Mouse (Mus musculus) mature B cell (primary cell): ENCODE measurements around the gene Lamb3.

ENCODE experiments used
- in situ Hi-C: fragments of 300-500 bp; cut with MboI; formaldehyde crosslinking; loops from 2 replicates; pipeline ENCODE4 v1.14.3; 2019

Lamb3 gene

GRCm38 (mm10) chr1:193207503-193207902, at the start of gene Lamb3:
Gene Lamb3 (plus strand): TSS chr1:193207699.
- in situ Hi-C loops, result loop anchor here (5.0 kb wide), 1 partner anchor 120 kb away; no protein-coding TSS in a partner anchor

DNA sequence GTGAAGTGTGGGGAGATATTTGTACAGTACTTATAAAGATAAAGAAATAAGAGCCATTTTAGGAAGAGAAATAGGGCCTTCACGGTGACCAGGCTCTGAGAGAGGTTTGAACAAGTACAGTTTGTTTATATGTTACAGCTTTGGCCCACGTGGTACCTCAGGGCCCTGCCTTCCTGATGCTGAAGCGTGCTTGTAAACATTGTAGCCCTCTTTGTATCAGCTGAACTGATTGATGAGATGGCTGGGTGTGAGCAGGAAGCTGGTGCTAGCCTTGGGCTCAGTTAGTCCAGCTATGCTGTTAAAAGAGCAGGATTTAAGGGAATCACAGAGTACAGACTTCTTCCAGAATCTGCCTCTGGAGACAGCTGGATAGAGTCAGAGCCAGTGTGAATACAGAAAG, 48.3 kb upstream of the Lamb3 start:
- in situ Hi-C loops, result no loop called here

DNA sequence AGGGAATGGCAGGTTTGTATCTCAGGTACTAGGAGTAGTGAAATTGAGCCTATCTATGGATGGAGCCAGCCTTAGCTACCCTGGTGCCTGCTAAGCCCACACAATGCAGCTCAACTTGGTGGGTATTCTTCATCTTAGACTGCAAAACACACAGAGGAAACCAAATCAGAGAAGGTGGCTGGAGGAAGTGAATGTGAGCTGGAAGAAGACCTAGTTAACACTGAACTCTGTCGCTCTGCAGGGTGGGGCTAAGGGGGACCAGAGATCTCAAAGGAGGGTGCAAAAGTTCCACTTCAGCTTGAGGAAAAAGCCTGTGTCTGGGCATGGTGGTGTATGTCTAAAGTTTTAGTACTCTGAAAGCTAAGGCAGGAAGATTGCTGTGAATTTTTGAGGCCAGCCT, 47.9 kb upstream of the Lamb3 start:
- in situ Hi-C loops, result no loop called here

GRCm38 (mm10) chr1:193160317-193161032, 47.0 kb upstream of the Lamb3 start:
- in situ Hi-C loops, result no loop called here

DNA sequence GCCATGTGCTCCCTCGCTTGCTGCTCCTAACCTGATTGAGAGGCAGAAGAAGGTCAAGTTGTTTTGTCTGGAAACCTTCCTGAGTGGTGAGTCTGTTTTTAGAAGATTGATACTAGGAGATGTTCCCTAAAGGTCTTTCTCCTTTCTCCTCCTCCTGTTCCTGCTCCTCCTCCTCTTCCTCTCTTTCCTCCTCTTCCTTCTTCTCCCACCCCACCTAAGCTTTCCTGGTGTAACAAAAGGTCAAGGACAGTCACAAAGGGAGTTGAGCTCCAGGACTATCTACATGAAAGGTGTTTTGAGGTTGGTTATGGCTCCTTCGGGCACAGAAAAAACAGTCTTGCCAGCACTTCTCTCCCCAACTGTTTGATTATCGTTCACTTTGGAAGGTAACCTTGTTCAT, 39.8 kb upstream of the Lamb3 start, which contains the start of gene A130010J15Rik:
Gene A130010J15Rik, plus strand, starts transcription at position 301 of the 400 bp plus-strand sequence.
- in situ Hi-C loops, result no loop called here

DNA sequence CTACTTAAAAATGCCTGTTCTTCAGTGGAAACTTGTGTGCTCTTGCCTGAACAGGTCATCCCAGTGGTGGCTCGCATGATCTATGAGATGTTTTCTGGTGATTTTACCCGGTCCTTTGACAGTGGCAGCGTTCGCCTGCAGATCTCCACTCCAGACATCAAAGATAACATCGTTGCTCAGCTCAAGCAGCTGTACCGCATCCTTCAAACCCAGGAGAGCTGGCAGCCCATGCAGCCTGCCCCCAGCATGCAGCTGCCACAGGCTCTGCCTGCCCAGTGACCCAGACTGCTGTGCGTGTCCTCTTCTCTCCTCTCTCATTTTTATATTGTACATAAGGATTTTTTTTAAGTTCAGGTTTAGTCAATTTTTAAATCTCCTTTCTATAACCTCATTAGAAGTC, 38.3 kb upstream of the Lamb3 start:
- in situ Hi-C loops, result no loop called here

GRCm38 (mm10) chr1:193169856-193170255, 37.6 kb upstream of the Lamb3 start:
- in situ Hi-C loops, result no loop called here

DNA sequence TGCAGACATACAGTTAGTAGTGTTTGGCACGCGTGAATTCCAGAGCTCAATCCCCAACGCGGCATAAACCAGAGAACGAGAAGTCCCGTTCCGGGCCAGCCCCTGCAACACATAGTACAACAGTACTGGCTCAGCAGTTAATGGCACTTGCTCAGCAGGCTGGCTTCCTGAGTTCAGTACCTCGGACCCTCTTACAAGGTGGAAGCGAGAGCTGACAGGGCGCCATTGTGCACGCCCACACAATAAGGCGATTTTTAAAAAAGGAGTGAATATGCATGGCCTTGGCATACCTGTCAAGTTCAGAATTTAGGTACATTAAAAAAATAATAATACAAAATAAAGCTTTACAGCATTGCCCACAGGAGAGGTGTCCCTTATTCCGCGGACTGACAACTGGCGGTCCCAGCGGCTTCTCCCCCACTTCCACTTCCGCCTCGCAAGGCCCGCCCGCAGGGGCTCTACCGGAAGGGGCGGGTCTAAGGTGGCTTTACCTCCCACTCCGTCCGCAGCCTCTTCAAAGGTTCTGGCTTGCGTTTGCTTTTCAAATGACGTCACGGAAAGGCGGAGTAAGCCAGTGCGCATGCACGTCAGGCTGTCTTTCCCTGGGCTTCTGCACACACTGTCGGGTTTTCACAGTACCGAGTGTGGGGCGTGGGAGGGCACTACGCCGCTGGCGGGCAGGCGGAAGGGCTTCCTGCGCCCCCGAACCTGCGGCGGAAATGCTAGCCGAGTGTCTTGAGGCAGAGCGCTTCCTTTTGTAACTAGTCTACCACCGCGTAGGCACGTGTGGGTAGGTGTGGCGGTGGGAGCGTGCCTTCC, 34.3 kb upstream of the Lamb3 start:
- in situ Hi-C loops, result no loop called here

DNA sequence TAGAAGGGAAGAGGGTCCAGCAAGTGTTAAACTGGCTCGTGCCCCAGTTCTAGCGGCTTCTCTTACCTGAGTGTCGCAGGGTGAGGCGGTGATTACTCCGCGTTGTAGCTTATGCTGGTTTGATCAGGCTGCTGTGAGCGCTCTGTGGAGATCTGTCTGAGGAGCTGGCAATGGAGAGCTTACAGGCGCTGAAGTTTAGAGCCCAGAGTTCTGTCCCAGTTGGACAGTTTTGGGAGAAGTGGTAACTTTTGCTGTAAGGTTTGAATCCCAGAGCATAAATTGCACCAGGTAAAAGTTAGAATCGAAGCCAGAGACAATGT, 33.7 kb upstream of the Lamb3 start:
- in situ Hi-C loops, result no loop called here

GRCm38 (mm10) chr1:193174143-193174733, 33.3 kb upstream of the Lamb3 start:
- in situ Hi-C loops, result no loop called here

- in situ Hi-C loops, result no loop called here
Measured at GRCm38 (mm10) chr1:193181104-193181503, 26.4 kb upstream of the Lamb3 start.

- in situ Hi-C loops, result no loop called here
Measured at GRCm38 (mm10) chr1:193188257-193188656, 19.2 kb upstream of the Lamb3 start.

DNA sequence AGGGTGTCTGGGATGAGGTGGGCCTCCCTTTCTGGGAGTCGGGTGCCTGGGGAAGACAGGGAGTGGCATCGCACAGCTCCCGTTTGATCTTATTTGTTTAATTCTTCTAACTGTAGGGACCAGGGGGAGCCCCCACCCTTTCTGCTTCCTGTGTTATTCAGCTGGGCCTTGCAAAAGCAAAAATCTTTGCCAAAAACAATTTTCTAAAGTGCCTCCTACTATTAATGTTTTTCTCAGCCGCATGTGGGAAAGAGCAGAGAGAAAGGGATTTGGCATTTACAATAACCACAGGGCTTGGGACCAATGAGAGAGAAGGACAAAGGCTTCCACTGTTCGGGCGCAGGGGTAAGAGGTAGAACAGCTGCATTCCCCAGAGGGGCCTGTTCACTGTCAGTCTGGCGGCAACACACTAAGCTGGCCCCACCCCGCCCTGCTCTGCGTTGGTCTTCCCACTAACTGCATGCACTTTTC, 18.3 kb upstream of the Lamb3 start:
- in situ Hi-C loops, result no loop called here

- in situ Hi-C loops, result no loop called here
Measured at GRCm38 (mm10) chr1:193189771-193190170, 17.7 kb upstream of the Lamb3 start.

GRCm38 (mm10) chr1:193191675-193192283, 15.7 kb upstream of the Lamb3 start:
- in situ Hi-C loops, result no loop called here

DNA sequence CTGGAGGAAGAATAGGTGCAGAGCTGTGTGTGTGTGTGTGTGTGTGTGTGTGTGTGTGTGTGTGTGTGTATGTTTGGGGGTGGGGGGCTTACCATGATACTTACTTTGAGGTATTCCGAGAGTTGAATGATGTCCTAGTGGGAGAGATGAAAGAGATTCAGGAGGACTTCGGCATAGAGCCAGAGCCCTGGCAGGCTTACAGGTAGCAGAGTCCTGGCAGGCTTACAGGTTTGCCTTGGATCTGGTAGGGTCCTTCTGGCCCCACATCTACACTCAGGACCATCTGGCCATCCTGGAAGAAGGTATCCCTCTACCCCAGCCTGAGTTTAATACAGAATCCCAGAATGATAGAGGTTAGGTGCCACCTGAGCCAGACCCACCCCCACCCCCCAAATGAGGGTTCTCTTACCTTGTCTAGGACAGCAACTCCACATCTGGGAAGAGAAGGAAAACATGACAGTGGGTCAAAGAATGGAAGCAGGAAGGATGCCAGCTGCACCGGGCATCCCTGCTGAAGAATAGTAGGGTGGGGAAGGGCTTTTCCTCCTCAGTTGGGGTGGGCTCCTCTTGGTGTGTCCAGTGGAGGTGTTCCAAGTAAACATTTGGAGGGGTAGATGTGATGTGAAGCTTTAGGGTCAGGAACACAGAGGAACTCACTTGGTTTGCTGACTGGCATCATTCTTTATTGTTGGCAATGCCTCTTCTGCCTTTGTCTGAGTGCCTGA, 12.9 kb upstream of the Lamb3 start:
- in situ Hi-C loops, result no loop called here

- in situ Hi-C loops, result no loop called here
Measured at GRCm38 (mm10) chr1:193195169-193195810, 12.2 kb upstream of the Lamb3 start.

GRCm38 (mm10) chr1:193197494-193198205, 9.8 kb upstream of the Lamb3 start:
- in situ Hi-C loops, result no loop called here

GRCm38 (mm10) chr1:193198312-193198711, 9.2 kb upstream of the Lamb3 start:
- in situ Hi-C loops, result no loop called here

DNA sequence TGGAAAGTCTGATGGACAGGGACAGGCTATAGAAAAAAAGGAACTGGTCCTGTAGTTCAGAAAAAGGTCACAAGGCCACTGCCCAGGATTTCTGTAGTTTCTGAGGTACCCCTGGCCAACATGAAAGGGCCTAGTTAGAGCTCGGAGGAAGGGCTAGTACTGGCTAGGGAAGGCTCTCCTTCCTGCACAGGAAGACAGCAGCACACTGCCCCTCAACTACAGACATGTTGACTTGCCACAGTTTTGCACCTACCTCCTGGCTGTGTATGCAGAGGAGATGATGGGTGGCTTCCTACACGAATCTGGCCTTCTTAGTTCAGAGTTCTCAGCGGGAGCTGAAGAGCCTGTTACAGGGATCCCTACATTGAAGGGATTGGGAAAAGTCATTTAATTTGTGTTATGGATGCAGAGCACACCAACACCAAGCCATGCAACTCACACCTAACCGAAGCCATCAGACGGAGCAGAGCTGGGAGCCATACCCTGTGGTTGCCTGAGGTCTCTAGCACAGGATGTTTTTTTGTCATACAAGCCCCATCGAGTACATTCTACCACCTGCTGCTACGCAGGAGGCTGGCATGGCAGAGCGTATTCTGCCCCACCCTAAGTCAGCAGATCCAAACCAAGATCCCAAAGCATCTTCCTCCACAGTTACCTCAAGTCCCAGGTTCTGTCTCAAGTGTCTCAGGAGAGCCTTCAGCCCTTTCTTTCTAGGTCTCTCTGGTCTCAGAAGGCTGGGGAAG, 6.7 kb upstream of the Lamb3 start:
- in situ Hi-C loops, result no loop called here
